Mouse (Mus musculus) megakaryocyte progenitor cell, adult 5-6 weeks (primary cell): ENCODE results near the gene Ddo. TPM values are rescaled to one million over a fixed set of nuclear protein-coding genes. Genes with fewer than 3 reads are reported as not detected.

Experiments used
- ATAC-seq: replicated peaks from 2 replicates; pipeline ENCODE4 v1.8.0; 2016; ENCODE audit warnings: mild to moderate bottlenecking, moderate TSS enrichment, inconsistent platforms; ENCODE audit not compliant: poor library complexity
- total RNA-seq, 2 experiments: library from RNA; stranded (forward) in 1 of 2; stranded (reverse) in 1 of 2; fragments of 157-497, 149-512 nt in 1 of 2; fragments of 200-1000 nt in 1 of 2; gene quantifications; 2 replicates each; pipeline versions ENCODE4 v1.2.3 to v1.2.4; 2015 to 2017

Gene Ddo
- total RNA-seq (2015) (not detected in 2 replicates), total RNA-seq (2017) (not detected in 2 replicates)

DNA sequence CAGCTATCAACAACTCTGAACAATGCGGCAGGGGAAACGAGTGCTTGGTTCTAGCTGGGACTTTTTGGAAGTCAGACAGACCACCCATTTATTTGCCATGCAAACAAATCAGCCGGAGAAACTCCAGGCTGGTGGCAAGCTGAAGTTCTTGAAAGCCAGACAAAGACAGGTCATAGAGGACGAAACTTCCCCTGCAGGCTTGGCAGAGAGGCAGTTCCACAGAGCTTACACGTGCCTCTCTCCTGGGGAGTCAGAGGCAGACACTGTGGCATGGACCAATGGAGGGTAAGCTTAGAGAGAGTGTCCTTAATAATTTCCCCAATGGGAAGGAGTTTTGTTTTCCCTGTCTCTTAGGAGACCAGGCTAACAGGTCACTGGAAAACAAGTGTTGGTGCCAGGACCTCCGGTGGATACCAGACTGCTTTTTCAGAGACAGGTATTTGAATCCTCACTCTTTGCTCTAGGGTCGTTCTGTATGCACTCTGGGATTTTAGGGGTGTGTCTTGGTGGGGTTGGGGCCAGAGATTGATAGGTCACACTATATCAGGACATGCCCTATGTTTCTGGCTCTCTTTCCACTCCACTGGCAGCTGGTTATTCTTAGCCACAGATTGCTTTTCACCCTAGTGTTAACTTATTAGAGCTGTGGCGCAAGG, at the start of gene Ddo:
Gene Ddo, plus strand, starts transcription at position 356 of the 656 bp plus-strand sequence.
- no peak for ATAC-seq

GRCm38 (mm10) chr10:40583584-40584255, 46.1 kb upstream of the Ddo start:
- ATAC-seq: no peak

GRCm38 (mm10) chr10:40592186-40592585, 37.6 kb upstream of the Ddo start:
- no peak for ATAC-seq

DNA sequence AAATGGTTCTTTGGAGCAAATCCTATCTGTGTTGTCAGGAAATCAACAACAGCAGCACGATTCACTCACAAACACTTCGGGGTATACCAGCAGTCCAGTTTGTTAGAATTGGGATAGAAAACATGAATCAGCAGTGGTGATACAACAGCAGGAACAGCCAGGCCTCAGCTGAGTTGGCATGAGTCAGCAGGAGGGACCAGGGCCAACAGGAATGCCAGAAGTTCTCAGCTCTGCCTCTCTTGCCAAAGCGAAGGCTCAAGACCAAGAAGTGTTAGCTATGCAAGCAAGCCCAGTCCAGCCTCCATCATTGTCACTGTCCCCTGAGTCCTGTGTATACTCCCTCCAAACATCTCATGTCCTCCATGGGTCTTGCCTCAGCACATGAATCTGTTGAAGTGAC, 32.6 kb upstream of the Ddo start:
- no peak for ATAC-seq

- no peak for ATAC-seq
Measured at GRCm38 (mm10) chr10:40604706-40605394, 25.0 kb upstream of the Ddo start.

GRCm38 (mm10) chr10:40617973-40618372, 11.8 kb upstream of the Ddo start:
- ATAC-seq: no peak

DNA sequence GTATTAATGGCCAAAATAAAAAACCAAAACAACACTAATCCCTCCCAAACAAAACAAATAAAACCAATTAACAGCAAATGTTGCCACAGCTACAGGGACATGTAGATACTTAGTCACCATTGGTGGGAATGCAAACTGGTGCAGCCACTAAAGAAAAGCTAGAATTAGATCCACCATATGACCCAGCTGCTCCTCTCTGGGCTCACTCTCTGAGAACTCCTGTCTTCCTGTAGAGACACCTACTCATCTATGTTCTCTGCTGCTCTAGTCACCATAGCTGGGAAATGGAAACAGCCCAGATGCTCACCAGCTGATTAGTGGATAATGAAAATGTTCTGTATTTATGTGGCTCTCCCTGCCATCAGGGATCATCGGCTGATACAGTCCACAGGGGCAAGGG, 10.1 kb upstream of the Ddo start:
- ATAC-seq: no peak

DNA sequence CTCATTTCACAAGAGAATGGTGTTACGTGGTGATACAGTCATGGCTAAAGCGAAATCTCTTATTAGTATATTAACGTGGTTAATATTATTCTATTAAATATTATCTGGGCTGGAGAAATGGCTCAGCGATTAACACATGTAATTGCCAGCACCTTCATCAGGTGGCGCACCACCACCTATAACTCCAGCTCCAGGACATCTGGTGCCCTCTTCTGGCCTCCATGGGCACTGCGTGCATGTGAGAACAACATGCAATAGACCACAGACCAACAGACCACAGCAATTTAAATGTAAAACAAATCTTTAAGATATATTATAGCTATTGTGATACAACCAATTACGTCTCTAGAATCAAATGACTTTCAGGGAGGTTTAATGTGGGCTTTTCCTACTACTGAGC, 671 bp upstream of the Ddo start:
- ATAC-seq: peak; percentile 90

- no peak for ATAC-seq
Measured at GRCm38 (mm10) chr10:40630457-40630856, 646 bp downstream of the Ddo start.

- no peak for ATAC-seq
Measured at GRCm38 (mm10) chr10:40630961-40631360, 1.1 kb downstream of the Ddo start.

- ATAC-seq: no peak
Measured at GRCm38 (mm10) chr10:40632087-40632486, 2.3 kb downstream of the Ddo start.

GRCm38 (mm10) chr10:40637331-40637730, 7.5 kb downstream of the Ddo start:
- ATAC-seq: no peak

DNA sequence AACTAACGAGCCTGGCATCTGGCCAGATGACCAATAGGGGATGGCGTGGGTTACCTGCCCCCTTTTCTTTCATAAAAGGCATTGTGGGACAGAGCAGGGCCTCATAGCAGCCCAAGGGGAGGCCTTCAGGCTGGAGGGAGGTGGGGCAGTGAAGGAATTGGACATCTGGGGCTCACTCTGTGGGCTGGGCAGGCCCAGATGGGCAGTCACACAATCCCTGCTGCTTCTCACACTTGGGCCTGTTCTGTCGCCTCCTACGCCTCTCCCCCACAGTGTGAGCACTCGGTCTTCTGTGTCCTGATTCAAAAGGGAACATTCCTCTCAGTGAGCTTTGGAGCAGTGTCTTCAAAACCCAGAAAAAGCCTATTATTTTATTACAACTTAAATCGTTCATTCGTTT, 8.5 kb downstream of the Ddo start:
- no peak for ATAC-seq

DNA sequence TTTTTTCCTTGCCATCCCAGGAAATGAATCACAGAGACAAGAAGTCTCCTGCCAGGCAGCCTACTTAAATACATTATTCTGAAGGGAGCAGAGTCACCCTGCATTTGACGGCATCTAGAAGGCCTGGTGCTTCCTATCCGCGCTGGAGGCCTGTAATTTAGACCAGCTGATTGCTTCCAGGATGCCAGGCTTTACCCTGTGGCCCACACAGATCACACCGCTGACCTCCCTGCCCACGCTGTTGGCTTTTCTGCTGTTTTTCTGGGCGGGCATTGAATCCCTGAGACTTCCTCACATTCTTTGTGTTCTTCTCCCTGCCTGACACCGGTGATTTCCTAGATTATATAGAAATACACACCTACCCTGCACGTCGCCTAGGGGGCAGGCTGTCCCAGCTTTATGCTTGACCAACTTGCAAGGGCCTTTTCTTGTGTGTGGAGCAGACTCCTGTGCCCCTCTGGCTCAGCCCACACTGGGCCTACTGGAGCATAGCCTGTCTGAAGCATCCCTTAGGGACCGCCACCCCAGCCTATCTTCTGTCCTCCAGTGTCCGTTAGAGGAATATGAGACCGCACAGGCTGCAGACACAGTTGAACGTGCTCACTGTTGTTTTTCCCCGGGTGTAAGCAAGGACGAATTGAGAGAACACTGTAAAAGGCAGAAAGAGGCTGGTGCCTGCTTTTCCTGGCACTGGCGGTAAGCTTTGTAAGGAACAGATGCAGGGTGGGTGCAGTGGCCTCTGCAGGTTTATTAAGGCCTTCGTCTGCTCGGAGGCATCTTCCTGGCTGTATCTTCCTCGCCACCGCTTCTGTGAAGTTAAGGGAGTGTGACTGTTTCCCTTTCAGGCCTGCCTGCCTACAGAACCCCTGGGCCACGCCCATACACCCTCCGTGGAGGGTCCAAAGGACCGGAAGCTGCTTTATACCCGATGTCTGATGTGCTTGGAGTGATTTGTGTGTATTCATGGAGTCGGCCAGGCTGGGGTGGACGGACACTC, 9.3 kb downstream of the Ddo start:
- ATAC-seq: no peak

DNA sequence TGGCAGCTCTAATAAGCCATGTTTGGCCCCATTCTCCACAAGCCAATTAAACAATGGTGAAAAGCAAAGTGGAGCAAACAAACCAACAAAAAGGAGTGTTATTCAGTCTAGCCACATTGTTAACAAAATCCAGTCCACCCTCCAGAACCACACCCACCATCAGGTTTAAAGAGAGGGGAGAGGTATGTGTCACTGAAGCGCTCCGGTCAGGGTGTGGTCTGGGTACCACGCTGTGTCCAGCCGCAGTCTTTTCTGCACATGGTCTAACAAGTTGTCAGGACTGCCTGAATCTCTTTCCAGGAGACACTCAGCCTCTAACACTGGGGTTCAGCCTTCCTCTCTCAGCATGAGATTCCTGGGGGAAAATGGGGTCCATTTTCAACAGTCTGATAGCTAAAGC, 10.6 kb downstream of the Ddo start:
- no peak for ATAC-seq

- ATAC-seq: no peak
Measured at GRCm38 (mm10) chr10:40641901-40642300, 12.1 kb downstream of the Ddo start.

DNA sequence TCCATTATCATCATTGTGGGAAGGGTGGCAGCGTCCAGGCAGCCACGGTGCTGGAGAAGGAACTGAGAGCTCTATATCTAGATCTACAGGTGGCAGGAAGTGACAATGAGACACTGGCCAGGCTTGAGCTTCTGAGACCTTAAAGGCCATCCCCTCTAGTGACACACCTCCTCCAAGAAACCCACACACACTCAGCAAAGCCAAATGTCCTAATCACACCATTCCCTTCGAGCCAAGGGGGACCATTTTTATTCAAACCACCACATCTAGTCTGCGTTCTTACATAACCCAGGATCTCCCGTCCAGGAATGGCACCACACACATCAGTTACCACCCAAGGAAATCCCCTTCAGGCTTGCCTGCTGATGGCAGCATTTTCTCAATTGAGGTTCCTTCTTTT, 13.3 kb downstream of the Ddo start:
- ATAC-seq: no peak

GRCm38 (mm10) chr10:40644456-40644855, 14.6 kb downstream of the Ddo start:
- no peak for ATAC-seq

DNA sequence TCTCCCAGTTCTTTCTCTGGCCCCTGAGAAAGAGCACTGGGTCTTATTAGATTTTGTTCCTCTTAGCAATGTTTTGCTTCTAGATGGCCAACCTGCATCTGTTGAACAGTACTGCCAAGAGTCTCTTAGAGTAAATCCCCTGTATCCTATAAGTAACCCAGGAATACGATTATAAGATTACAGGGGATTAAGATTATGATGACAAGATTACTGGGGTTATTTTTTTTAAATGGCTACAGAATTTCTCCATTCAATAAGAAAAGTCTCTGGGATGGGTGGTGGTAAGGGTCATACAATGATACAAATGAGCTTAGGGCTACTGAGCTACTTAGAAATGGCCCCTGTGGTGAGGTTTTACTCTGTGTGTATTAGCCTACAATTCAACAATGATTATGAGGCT, 15.5 kb downstream of the Ddo start:
- ATAC-seq: no peak

DNA sequence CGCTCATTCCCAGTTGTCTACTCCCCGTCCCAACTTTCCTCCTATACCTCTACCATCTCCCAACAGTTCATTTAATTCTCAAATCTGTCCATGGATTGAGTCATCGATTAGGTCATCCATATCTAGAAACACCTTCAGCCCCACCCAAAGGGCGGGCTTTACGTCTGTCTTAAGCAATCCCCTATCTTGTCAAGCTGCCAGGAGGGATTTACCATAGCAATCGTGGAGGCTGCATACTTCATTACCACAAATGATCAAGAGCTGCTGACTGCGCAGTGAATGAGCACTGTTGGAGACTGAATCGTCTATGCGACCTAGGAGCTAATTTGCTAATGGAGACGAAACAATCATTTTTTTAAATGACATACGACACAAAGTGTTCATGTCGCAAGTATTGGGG, 19.0 kb downstream of the Ddo start:
- ATAC-seq: no peak

GRCm38 (mm10) chr10:40649634-40650033, 19.8 kb downstream of the Ddo start:
- no peak for ATAC-seq
